Mouse (Mus musculus): ENCODE results near the gene Smco2. TPM values are rescaled to one million over a fixed set of nuclear protein-coding genes. Genes with fewer than 3 reads are reported as not detected.

The Smco2 gene
- polyA plus RNA-seq, 1 experiment from 2014 or later: not detected

DNA sequence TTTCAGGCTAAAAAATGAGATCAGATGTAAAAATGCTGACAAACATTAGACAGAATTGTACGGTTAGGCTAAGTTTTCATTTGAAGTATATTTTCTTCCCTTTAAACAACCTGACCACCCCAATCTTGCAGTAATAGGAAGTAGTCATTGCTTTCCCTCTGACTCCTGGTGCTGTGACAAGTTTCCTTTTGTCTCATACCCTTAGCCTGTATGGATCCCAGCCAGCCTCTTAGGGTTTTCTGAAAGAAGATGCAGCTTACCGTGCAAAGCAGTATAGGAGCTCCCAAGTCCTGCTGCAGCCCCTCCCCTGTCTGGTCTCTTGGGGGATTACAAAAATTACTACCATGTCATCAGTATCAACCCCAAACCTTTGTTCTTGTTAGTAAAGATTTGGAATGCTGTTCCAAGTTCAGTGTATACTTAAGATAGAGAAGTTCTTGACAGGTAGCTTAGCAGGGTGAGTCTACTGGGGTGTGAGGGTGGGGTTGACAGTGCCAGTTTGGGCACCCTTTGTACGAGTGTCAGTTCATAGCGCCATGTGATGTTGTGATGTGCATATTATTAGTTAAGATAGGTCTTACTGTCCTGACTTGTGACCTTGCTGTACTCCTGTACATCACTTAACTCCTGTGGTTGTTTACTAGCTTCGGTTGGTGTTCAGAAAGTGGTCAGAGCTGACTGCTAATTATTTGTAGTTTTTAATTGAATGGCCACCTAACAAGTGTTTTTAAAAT is 57.3 kb downstream of the Smco2 start:
- H3K4me3 ChIP-seq (replicated peaks): no peak overlapping the region
- no peaks in the 10 kb centered on the region for H3K9me3 ChIP-seq
- H3K27ac ChIP-seq: no peak overlapping the region; the same call in 1 of the 2 replicates
- H3K9ac ChIP-seq: no peak overlapping the region
- H3K4me2 ChIP-seq (replicated peaks): no peak overlapping the region
- H3K36me3 ChIP-seq: no peaks in the 10 kb centered on the region
- no peaks in the 10 kb centered on the region for H3K27me3 ChIP-seq (replicated peaks)
- WGBS: 61% methylated on average over 5 of the region's 5 CpGs
- ATAC-seq: peak; percentile 55
- H3K4me1 ChIP-seq (replicated peaks): peaks cover 6% of the 10 kb centered on the region; the same call in 1 of the 2 replicates

DNA sequence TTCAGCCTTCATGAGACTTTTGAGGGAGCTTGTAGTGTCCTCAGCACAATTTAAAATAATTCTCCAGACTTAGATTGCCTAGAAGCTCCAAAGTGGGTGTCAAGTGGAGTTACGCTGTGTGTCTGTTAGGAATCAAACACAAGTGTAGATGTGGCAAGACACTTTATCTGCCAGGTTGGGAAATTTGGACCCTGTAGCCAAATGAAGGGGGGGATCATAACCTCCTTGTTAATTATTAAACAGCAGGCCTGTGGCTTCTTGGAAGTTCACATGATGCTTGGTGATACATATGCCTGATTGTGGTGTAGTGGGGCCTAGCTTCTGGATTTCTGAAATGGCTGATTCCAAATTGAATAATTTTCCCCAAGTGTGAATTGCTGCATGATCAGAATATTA is 57.9 kb downstream of the Smco2 start:
- H3K27ac ChIP-seq: no peak overlapping the region; the same call in 1 of the 2 replicates
- no peak overlapping the region for H3K4me2 ChIP-seq (replicated peaks)
- no peak overlapping the region for H3K9ac ChIP-seq
- no peaks in the 10 kb centered on the region for H3K27me3 ChIP-seq (replicated peaks)
- H3K36me3 ChIP-seq: no peaks in the 10 kb centered on the region
- no peak overlapping the region for H3K4me3 ChIP-seq (replicated peaks)
- no peaks in the 10 kb centered on the region for H3K9me3 ChIP-seq
- peaks cover 8% of the 10 kb centered on the region; the same call in 1 of the 2 replicates for H3K4me1 ChIP-seq (replicated peaks)
- WGBS: 73% methylated on average over 1 of the region's 1 CpGs
- peak; percentile 77 for ATAC-seq

DNA sequence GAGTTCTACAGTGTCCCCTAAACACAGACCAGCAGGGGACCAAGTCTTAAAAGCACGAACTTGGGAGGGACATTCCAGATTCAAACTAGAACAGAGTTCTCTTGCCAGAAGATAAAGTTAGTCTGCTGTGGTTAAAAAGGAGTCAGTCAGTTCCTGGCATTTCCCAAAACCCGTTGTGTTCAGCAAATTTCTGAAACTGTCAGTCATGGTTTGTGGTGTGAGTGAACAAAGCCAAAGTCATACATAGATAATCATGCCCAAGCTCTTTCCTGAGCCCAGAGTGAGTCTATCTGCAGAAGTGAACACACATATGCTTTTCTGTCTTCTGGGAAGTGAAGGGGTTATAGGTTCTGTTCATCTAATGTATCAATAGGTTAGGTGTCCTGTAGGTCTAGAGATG is 58.9 kb downstream of the Smco2 start:
- H3K36me3 ChIP-seq: no peaks in the 10 kb centered on the region
- no peak overlapping the region for H3K9ac ChIP-seq
- no peaks in the 10 kb centered on the region for H3K27me3 ChIP-seq (replicated peaks)
- no peak overlapping the region for H3K27ac ChIP-seq
- no peak overlapping the region for H3K4me2 ChIP-seq (replicated peaks)
- H3K4me3 ChIP-seq (replicated peaks): no peak overlapping the region
- no peaks in the 10 kb centered on the region for H3K9me3 ChIP-seq
- 83% methylated on average over 2 of the region's 2 CpGs for WGBS
- ATAC-seq: no peak
- peaks cover 15% of the 10 kb centered on the region for H3K4me1 ChIP-seq (replicated peaks)

DNA sequence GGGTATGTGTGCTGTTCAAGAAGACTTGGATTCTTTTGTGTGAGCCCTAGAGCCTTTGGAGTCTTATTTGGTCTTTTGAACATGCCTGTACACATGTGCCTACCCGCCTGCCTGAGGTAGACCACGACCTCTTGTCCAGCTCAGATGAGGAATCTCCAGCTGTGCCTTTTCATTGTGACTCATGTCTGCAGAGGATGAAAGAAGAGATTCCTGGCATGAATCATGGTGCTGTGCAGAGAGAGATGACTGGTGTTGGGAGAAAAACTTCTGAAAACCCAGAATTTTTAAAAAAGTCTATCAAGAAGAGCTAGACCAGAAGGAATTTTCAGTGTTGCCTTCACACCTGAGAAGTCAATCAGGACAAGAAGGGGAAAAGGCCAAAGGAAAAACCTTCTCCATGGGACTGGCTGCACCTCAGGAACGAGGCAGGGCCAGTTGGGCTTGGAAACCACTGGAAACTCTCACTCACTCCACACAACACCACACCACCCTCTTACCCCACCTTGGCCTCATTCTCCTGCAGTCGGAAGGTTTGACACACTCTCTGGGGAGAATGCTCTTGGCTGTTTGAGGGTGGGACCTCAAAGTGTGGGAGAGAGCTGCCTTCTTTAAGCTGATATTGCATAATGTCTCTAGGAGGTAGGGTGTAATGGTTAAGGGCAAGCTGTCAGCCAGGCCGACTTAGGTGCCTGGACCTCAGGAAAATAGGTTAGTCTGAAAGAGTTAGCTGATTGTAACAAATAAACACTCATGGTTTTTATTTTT is 60.0 kb downstream of the Smco2 start:
- Histone ChIP-seq H3K4me1 (replicated peaks) (peaks cover 13% of the 10 kb centered on the region), H3K27ac (no peak overlapping the region), H3K4me3 (replicated peaks) (no peak overlapping the region), H3K36me3 (no peaks in the 10 kb centered on the region), H3K4me2 (replicated peaks) (no peak overlapping the region), H3K27me3 (replicated peaks) (no peaks in the 10 kb centered on the region), H3K9me3 (no peaks in the 10 kb centered on the region), H3K9ac (no peak overlapping the region)
- no peak for ATAC-seq
- 76% methylated on average over 5 of the region's 5 CpGs for WGBS

DNA sequence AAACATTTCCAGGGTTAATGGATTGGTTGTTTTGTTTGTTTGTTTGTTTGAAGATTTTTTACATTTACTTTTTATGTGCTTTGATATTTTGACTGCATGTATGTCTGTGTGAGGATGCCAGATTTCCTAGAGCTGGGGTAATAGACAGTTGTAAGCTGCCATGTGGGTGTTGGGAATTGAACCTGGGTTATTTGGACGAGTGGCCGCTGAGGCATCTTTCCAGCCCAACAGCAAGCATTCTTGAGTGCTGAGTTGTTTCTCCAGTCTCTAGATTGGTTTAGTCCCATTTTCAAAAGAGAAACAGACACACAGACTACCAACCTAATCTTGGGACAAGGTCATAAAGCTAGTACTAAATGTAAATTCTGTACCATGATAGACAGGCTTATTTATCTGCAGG is 60.9 kb downstream of the Smco2 start:
- H3K27ac ChIP-seq: no peak overlapping the region
- H3K9ac ChIP-seq: no peak overlapping the region
- peaks cover 13% of the 10 kb centered on the region for H3K4me1 ChIP-seq (replicated peaks)
- 85% methylated on average over 2 of the region's 2 CpGs for WGBS
- no peaks in the 10 kb centered on the region for H3K27me3 ChIP-seq (replicated peaks)
- no peak overlapping the region for H3K4me3 ChIP-seq (replicated peaks)
- H3K36me3 ChIP-seq: no peaks in the 10 kb centered on the region
- ATAC-seq: no peak
- no peaks in the 10 kb centered on the region for H3K9me3 ChIP-seq
- H3K4me2 ChIP-seq (replicated peaks): no peak overlapping the region

GRCm38 (mm10) chr6:146912835-146913488 is 63.1 kb downstream of the Smco2 start:
- peak; percentile 69 for ATAC-seq

DNA sequence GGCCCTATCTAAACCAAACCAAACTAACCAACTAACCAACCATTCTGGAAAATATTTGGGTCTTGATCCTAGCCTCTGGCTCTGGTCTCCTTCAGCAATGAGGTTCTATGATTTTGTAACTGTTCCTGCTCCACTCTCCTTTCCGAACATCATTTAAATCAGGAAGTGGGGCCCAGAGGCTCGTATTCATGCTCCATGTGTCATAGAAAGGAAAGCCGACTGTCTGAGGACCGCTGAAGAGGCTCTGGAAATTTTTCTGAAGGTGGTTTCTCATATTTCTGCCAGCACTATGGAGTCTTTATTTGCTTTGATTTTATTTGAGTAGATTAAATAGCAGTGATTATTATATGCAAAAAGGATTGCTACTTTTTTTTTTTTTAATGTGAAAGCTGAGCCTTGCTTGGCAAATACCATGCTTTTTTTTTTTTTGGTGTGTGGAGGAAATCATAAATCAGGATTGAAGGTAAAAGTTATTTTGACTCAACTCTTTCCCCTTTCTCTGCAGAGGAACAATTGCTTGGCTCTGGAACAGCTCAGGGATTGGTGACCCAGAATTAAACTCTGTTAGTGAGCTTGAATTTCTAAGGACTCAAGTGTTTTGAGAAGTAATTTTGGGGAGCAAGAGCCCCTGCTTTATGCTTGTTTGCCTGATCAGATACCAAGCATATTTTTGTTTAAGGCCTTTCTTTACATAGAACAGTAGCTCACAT is 63.7 kb downstream of the Smco2 start:
- Histone ChIP-seq H3K9ac (no peak overlapping the region), H3K4me1 (replicated peaks) (peaks cover 10% of the 10 kb centered on the region), H3K27ac (peak overlapping the region; percentile 67), H3K4me2 (replicated peaks) (no peak overlapping the region), H3K9me3 (no peaks in the 10 kb centered on the region), H3K27me3 (replicated peaks) (no peaks in the 10 kb centered on the region), H3K4me3 (replicated peaks) (no peak overlapping the region), H3K36me3 (no peaks in the 10 kb centered on the region)
- WGBS: 21% methylated on average over 4 of the region's 4 CpGs
- ATAC-seq: peak; percentile 43

More at GRCm38 (mm10) chr6:146912835-146913488, 63.1 kb downstream of the Smco2 start:
- Histone ChIP-seq H3K27me3 (replicated peaks) (no peaks in the 10 kb centered on the region), H3K4me3 (replicated peaks) (no peak overlapping the region), H3K36me3 (no peaks in the 10 kb centered on the region), H3K4me1 (replicated peaks) (peaks cover 10% of the 10 kb centered on the region), H3K27ac (peak overlapping the region; percentile 67), H3K4me2 (replicated peaks) (no peak overlapping the region), H3K9me3 (no peaks in the 10 kb centered on the region), H3K9ac (no peak overlapping the region)
- 18% methylated on average over 3 of the region's 3 CpGs for WGBS

DNA sequence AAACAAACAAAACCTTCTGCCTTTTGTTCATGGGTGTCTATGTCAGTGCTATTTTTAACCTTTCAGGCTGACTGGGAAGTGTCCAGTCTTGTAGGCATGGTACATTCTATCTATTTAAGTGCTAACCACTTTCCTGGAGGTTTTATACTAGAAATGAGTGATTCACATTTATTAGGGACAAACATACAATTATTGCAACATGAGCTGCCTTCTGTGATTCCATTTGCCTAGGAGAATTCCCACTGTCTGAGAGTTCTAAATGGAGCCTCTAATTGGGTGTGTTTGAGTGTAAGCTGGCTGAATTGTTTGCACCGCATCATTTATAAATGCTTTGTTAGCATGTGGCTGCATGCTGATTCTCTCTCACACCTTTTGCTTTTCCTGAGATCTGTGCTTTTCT is 65.9 kb downstream of the Smco2 start:
- H3K4me1 ChIP-seq (replicated peaks): peaks cover 10% of the 10 kb centered on the region
- H3K4me2 ChIP-seq (replicated peaks): no peak overlapping the region
- no peak overlapping the region for H3K27ac ChIP-seq
- ATAC-seq: no peak
- H3K36me3 ChIP-seq: no peaks in the 10 kb centered on the region
- no peak overlapping the region for H3K9ac ChIP-seq
- no peaks in the 10 kb centered on the region for H3K9me3 ChIP-seq
- H3K27me3 ChIP-seq (replicated peaks): no peaks in the 10 kb centered on the region
- WGBS: 92% methylated on average over 1 of the region's 1 CpGs
- H3K4me3 ChIP-seq (replicated peaks): no peak overlapping the region

GRCm38 (mm10) chr6:146917396-146917795 is 67.5 kb downstream of the Smco2 start:
- H3K27me3 ChIP-seq (replicated peaks): no peaks in the 10 kb centered on the region
- H3K27ac ChIP-seq: no peak overlapping the region
- no peak for ATAC-seq
- H3K4me2 ChIP-seq (replicated peaks): no peak overlapping the region
- H3K36me3 ChIP-seq: no peaks in the 10 kb centered on the region
- H3K4me3 ChIP-seq (replicated peaks): no peak overlapping the region
- H3K9me3 ChIP-seq: no peaks in the 10 kb centered on the region
- 81% methylated on average over 3 of the region's 3 CpGs for WGBS
- H3K4me1 ChIP-seq (replicated peaks): peaks cover 10% of the 10 kb centered on the region
- H3K9ac ChIP-seq: no peak overlapping the region

- ATAC-seq: no peak
- 93% methylated on average over 6 of the region's 6 CpGs for WGBS
- peaks cover 2% of the 10 kb centered on the region for H3K4me1 ChIP-seq (replicated peaks)
- no peak overlapping the region for H3K4me3 ChIP-seq (replicated peaks)
- no peaks in the 10 kb centered on the region for H3K27me3 ChIP-seq (replicated peaks)
- H3K9me3 ChIP-seq: no peaks in the 10 kb centered on the region
- H3K27ac ChIP-seq: no peak overlapping the region
- no peak overlapping the region for H3K9ac ChIP-seq
- no peaks in the 10 kb centered on the region for H3K36me3 ChIP-seq
- H3K4me2 ChIP-seq (replicated peaks): no peak overlapping the region
Observed at GRCm38 (mm10) chr6:146918341-146918740, 68.4 kb downstream of the Smco2 start.
